Mouse (Mus musculus) ovary, postnatal 10 days (tissue): ENCODE data around the gene Zfp691.

ENCODE experiments used
- DNase-seq: peaks from one replicate; pipeline ENCODE4 v3.0.0; 2022; ENCODE audit warnings: low spot score

The Zfp691 gene

GRCm38 (mm10) chr4:119167663-119168062, 6.3 kb downstream of the Zfp691 start:
- DNase-seq, result peak; percentile 51

- no peak for DNase-seq
These were observed 6.9 kb downstream of the Zfp691 start for GRCm38 (mm10) chr4:119167068-119167467.

GRCm38 (mm10) chr4:119165916-119166315, 8.1 kb downstream of the Zfp691 start:
- no peak for DNase-seq

- DNase-seq, result no peak
These were observed 11.0 kb downstream of the Zfp691 start for GRCm38 (mm10) chr4:119162990-119163389.

GRCm38 (mm10) chr4:119161358-119161757, 12.6 kb downstream of the Zfp691 start:
- no peak for DNase-seq

GRCm38 (mm10) chr4:119157891-119158290, 16.1 kb downstream of the Zfp691 start:
- no peak for DNase-seq

GRCm38 (mm10) chr4:119157186-119157585, 16.8 kb downstream of the Zfp691 start:
- no peak for DNase-seq

GRCm38 (mm10) chr4:119148741-119149140, 25.3 kb downstream of the Zfp691 start:
- DNase-seq, result no peak

GRCm38 (mm10) chr4:119147347-119147746, 26.6 kb downstream of the Zfp691 start:
- no peak for DNase-seq

GRCm38 (mm10) chr4:119146816-119147215, 27.2 kb downstream of the Zfp691 start:
- DNase-seq, result no peak

GRCm38 (mm10) chr4:119142230-119142871, 31.6 kb downstream of the Zfp691 start:
- DNase-seq, result no peak

- no peak for DNase-seq
These were observed 32.8 kb downstream of the Zfp691 start for GRCm38 (mm10) chr4:119141191-119141590.

- DNase-seq, result no peak
These were observed 33.9 kb downstream of the Zfp691 start for GRCm38 (mm10) chr4:119140126-119140525.

- no peak for DNase-seq
These were observed 35.2 kb downstream of the Zfp691 start for GRCm38 (mm10) chr4:119138776-119139175.

GRCm38 (mm10) chr4:119138171-119138570, 35.8 kb downstream of the Zfp691 start:
- peak; percentile 40 for DNase-seq

GRCm38 (mm10) chr4:119137313-119137712, 36.7 kb downstream of the Zfp691 start:
- DNase-seq, result no peak

GRCm38 (mm10) chr4:119133860-119134259, 40.1 kb downstream of the Zfp691 start:
- no peak for DNase-seq

- no peak for DNase-seq
These were observed 40.7 kb downstream of the Zfp691 start for GRCm38 (mm10) chr4:119133306-119133705.

GRCm38 (mm10) chr4:119131189-119131910, 42.6 kb downstream of the Zfp691 start:
- no peak for DNase-seq

GRCm38 (mm10) chr4:119129096-119129495, 44.9 kb downstream of the Zfp691 start:
- DNase-seq, result no peak

- no peak for DNase-seq
These were observed 45.4 kb downstream of the Zfp691 start for GRCm38 (mm10) chr4:119128547-119128946.

GRCm38 (mm10) chr4:119127229-119127628, 46.8 kb downstream of the Zfp691 start:
- no peak for DNase-seq

- DNase-seq, result no peak
These were observed 48.3 kb downstream of the Zfp691 start for GRCm38 (mm10) chr4:119125577-119126270.
